Mouse (Mus musculus) natural killer cell, adult 2 months (primary cell): ENCODE data around the gene Ak4.
A peak's percentile ranks its signal among the peaks of the same experiment; 100 is the strongest.
"Not testable (repeated sequence)": the region's sequence is repeated elsewhere in the genome, so short reads cannot be mapped to it uniquely, and the experiment has no call there.

Experiments
- DNase-seq, 2 experiments: peaks; one replicate each; pipeline ENCODE4 v3.0.0; 2022; ENCODE audit warnings: low spot score in 2 of 2

The Ak4 gene

DNA sequence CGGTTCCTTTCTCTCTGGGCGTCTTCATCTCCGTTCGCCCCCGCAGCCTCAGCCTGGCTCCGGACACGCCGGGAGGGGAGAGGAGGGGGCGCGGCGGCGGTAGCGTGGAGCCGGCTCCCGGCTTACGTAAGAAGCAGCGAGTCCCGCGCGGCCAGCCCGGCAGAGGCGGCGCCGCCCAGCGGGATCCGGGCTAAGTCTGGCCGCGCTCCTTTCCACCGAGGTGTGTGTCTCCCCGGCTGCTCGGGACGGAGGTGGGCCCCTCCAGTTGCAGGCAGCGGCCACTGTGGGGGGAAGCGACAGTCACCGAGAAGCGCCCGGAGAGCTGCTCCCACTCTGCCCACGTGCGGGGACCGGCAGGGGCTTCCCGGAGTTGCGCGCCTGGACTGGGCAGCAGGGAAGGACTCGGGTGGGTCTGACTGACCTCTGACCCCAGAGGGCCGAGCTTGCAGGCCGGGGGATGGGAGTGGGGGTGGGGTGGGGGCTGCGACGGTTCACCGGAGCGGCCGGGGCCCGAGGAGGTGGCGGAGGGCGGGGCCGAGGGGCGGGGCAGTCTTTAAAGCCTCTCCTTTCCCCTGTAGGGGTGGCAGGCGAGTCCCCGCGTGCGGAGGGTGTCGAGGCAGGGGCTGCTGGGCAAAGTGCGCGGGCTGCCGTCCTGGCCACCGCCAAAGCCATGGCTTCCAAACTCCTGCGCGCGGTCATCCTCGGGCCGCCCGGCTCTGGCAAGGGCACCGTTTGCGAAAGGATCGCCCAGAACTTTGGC lies at the start of gene Ak4:
TSS of gene Ak4 (plus strand) at position 127 of the 760 bp plus-strand sequence.
- DNase-seq = no peak

- no peak for DNase-seq
Observed at GRCm38 (mm10) chr4:101369738-101370275, 49.3 kb upstream of the Ak4 start.

DNA sequence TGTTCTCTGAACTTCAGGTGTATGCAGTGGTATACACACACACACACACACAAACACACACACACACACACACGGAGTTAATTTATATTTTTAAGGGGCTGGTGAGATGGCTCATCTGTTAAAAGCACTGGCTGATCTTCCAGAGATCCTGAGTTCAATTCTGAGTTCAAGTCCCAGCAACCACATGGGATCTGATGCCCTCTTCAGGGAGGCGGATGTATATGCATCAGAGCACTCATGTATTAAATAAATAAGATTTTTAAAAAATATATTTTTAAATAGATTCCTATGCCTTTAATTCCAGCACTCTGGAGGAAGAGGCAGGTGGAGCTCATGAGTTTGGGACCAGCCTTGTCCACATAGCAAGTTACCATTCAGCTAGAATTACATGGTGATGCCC lies 46.8 kb upstream of the Ak4 start:
- no peak for DNase-seq

DNA sequence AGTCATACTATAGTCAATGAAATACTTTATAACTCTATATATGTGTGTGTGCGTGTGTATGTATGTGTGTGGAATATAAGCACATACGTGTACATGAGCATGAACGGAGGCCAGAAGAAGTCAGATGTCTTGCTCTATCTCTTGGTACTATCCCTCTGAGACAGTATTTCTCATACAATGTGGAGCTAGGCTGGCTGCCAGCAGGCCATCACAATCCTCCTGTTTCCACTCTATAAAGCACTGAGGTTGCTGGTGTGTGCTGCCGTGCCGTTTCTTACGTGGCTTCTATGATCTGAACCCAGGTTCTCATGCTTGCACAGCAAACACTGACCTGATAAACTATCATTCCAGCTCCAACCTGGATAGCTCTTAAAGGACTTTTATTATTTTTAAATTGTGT lies 46.3 kb upstream of the Ak4 start:
- DNase-seq = no peak

DNA sequence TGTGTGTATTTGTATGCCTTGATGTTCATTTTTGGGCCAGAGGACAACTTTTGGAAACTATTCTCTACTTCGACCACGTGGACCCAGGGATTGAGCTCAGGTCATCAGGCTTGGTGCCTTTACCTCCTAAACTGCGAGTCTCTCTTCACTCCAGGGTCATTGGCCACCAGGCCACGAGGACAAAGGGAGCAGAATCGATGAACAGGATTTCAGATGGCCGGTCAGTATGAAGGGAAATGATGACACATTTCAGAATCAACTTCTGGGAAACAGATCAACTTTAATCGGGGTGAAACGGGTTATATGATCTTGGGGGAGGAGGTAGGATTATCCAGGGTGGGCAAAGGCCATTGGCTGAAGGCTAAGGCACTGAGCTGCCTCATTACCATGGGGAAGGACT lies 45.0 kb upstream of the Ak4 start:
- DNase-seq = no peak

DNA sequence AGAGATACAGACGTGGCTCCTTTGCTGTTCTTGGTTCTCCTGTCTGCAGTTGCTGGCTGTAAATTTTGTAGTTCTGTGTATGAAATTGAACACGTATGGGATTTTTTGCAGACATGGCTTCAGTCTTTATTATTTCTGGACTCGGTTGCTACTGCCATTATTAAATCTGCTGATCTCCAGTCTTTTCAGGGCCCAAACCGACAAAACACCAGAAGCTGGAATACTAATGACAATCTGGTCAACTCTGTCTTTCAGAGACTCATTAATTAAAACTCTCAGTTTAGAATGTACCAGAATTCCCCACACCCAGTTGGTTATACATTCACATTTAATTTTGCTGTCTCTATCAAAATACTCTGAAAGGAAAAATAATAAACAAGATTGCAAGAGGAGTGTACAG lies 42.2 kb upstream of the Ak4 start:
- no peak for DNase-seq

DNA sequence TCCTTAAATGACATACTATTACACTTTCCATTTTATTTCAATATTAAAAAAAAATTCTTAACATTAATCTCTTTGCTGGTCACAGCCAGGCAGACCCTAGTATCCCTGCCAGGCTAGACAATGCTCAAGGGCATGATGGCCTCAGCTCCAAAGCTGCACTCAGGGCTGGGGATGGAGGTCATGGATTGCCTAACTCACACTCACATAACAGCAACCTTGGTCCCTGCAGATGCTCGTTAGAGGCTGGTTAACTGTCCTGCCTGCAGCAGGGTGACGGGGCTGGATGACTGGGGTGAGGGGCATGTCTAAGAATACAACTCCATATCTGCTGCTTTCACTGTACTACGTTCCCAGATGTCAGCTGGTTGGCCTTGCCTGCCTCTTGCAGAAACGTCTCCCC lies 40.8 kb upstream of the Ak4 start:
- DNase-seq = no peak

GRCm38 (mm10) chr4:101378778-101379177 lies 40.3 kb upstream of the Ak4 start:
- DNase-seq = no peak

GRCm38 (mm10) chr4:101385002-101385401 lies 34.1 kb upstream of the Ak4 start:
- no peak for DNase-seq

DNA sequence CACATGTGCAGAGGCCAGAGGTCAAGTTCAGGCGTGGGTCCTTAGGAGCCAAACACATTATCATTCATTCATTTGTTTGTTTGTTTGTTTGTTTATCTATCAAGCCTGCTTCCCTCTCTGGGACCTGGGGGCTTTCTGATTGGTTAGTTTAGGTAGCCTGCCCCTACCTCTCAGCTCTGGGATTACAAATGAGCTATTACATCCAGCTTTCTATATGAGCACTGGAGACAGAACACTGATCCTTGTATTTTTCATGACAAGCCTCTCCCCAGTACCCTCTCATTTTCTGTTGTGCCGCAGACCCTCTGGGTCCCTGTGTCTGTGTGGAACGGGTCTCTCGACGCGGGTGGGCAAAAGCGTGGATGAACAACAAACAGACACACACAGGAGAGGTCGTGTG lies 30.8 kb upstream of the Ak4 start:
- no peak for DNase-seq

- DNase-seq = not testable (repeated sequence)
Observed at GRCm38 (mm10) chr4:101388656-101389055, 30.4 kb upstream of the Ak4 start.

GRCm38 (mm10) chr4:101392229-101392628 lies 26.8 kb upstream of the Ak4 start:
- peak in 1 of 2 experiments; percentile 5 for DNase-seq

- DNase-seq = no peak
Observed at GRCm38 (mm10) chr4:101393292-101393711, 25.8 kb upstream of the Ak4 start.

DNA sequence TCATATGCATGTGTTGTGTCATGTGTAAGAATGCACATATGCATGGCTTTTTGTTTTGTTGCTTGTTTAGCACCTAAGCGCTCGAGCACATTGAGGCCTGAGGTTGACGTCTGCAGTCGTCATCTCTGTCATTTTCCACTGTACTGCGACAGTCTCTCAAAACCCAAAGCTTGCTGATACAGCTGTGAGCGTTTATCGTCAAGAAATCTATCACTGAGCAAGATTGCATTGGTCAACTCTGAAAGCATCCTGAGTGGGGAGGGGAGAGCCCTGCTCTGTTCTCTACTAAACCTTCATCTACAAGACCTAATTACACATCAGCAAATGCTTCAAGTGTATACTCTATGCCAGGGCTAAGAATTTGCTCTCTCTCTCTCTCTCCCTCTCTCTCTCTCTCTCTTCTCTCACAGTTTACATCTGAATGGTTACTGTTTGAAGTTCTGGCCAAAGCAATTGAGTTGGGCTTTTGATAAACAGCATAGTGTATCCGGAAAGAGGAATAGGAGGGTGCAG lies 24.0 kb upstream of the Ak4 start:
- no peak for DNase-seq

GRCm38 (mm10) chr4:101400025-101400594 lies 19.0 kb upstream of the Ak4 start:
- no peak for DNase-seq

DNA sequence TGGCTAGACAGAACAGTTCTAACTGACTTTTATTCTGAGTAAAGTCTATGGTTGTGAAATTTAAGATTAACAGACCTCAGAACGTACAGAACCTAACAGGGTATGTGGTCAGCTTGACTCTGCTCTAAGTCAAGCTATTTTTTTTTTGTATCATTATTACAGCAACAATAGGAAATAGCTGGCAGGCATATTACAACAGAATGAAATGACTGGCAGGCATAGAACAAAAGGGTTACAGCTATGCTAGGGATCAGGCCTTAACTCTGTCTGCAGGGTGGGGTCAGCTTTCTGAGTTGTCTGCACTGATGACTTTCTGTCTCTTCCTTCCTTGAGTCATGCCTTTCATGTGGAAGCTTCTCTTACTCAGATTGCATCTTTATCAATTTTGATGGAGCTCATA lies 17.1 kb upstream of the Ak4 start:
- DNase-seq = no peak

- no peak for DNase-seq
Observed at GRCm38 (mm10) chr4:101404863-101405262, 14.2 kb upstream of the Ak4 start.

DNA sequence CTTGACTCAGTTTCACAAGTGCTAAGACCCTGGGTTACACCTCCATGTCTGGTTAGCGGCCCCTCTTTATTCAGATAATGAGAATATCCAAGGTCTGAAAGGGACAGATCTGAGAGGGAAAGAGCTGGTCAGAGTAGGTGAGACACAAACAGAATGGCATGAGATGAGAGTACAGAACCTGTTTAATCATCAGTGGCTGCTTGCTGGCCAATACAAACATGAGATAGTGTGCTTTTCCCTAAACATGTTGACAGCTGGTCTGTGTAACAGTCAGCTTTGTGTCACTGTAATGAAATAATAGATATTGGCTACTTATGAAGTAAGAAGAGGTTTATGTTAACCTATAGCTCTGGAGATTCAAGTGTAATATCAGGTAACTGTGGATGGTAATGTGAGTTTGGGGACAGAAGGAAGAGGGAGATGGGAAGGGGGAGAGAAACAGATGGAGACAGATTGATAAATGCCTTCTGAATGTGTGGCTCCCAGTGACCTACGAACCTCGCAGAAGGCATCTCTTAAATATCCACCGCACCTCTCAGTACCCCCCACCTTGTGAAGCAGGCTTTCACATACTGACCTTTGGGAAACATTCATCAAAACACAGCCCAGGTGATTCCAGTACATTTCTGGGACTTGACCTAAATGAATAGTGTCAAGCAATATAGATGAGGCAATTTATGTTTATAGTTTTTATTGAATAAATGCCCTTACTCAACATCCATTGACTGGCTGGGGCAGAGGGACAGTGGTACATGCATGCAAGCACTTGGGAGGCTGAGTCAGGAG lies 12.5 kb upstream of the Ak4 start:
- no peak for DNase-seq

- DNase-seq = no peak
Observed at GRCm38 (mm10) chr4:101416966-101417365, 2.1 kb upstream of the Ak4 start.

DNA sequence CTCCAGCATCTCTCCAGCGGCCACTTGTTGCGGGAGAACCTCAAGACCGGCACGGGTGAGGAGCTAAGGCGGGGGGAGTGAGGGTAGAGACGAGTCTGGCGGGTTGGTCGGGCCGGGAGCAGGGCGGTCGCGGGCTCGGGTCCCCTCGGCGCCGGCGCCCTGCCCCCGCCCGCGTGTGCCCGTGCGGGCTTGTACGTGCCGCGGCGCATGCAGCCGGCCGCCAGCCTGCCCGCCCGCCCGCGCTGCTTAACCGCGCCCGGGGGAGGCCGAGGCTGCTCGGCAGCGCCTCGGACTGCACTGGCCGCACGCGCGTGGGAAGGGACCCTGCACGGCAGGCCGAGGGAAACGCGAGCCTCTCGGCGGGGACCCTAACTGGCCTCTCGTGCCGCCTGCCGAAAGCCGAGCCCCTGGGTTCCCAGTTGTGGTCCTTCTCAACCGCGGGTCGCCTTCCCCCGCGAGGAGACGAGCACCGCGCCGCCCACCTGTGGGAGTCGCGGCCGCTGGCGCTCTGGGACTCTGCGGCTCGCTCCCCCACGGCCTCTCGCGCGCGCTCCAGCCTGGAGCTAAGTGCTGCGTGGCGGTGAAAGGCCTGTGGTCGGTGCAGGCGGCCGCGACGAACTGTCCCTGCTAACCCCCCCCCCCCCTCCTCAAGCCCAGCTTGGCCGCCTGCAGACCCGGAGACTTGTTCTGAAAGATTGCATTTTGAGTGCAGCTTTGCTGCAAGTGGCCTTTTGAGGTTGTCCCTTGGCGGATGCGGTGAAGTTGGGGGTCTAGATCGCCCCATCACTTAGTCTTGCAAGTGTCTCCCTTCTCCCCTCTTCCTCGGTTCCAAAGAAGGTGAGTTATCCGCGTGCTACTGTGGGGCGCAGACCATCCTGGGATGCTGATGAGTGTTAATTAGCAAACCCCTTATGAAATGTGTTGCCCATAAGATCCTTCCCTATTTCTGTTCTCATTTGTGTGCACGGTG lies 1.1 kb downstream of the Ak4 start:
- DNase-seq = no peak

- DNase-seq = no peak
Observed at GRCm38 (mm10) chr4:101422996-101423395, 3.9 kb downstream of the Ak4 start.
